Mouse (Mus musculus) G1E (cell line): ENCODE measurements around the gene Inf2. TPM values are rescaled to one million over a fixed set of nuclear protein-coding genes. Genes with fewer than 3 reads are reported as not detected.

Source experiments
- ATAC-seq: 2 replicates; pipeline ENCODE4 v1.8.0; 2016; ENCODE audit warnings: mild to moderate bottlenecking; ENCODE audit not compliant: insufficient number of reproducible peaks, poor library complexity, low FRiP score, severe bottlenecking; ENCODE audit errors: extremely low read depth
- DNase-seq: peaks from one replicate; pipeline ENCODE4 v3.0.0; 2012; ENCODE audit warnings: low spot score
- H3K27me3 ChIP-seq: 2 replicates; pipeline ENCODE4 v1.6.1; 2012; ENCODE audit warnings: mild to moderate bottlenecking, low read length, inconsistent platforms; ENCODE audit not compliant: insufficient read depth
- H3K36me3 ChIP-seq: replicated peaks from 2 replicates; pipeline ENCODE3; 2012; ENCODE audit warnings: mild to moderate bottlenecking, inconsistent platforms
- H3K4me1 ChIP-seq: 2 replicates; pipeline ENCODE4 v1.6.1; 2012; ENCODE audit warnings: low read depth, low read length, inconsistent platforms, mixed read lengths; ENCODE audit not compliant: insufficient read depth
- H3K4me3 ChIP-seq: 2 replicates; pipeline ENCODE4 v1.5.1; 2012; ENCODE audit warnings: low read depth, mild to moderate bottlenecking, inconsistent platforms, low read length, moderate library complexity, mixed read lengths
- H3K9me3 ChIP-seq: replicated peaks from 2 replicates; pipeline ENCODE4 v1.6.1; 2012; ENCODE audit warnings: inconsistent platforms
- CTCF ChIP-seq: IDR thresholded peaks from 2 replicates; pipeline ENCODE4 v1.5.1; 2012; ENCODE audit warnings: low read depth, low read length, inconsistent platforms, mixed read lengths
- GATA1 ChIP-seq: IDR thresholded peaks from 2 replicates; pipeline ENCODE4 v1.6.1; 2012; ENCODE audit warnings: borderline replicate concordance, low read length, inconsistent platforms, mixed read lengths
- GATA2 ChIP-seq: IDR thresholded peaks from 2 replicates; pipeline ENCODE4 v1.6.1; 2012; ENCODE audit warnings: low read depth, low read length, inconsistent platforms, borderline replicate concordance
- POLR2AphosphoS5 ChIP-seq: IDR thresholded peaks from 2 replicates; pipeline ENCODE4 v1.6.1; 2012; ENCODE audit warnings: low read depth, low read length, inconsistent platforms; ENCODE audit not compliant: insufficient replicate concordance
- TAL1 ChIP-seq: conservative IDR thresholded peaks from 2 replicates; pipeline ENCODE4 v1.6.1; 2012; ENCODE audit warnings: low read depth, low read length, inconsistent platforms, mixed read lengths
- polyA plus RNA-seq: library from polyadenylated mRNA; stranded (reverse); fragments of >175 nt; gene quantifications from 2 replicates; pipeline ENCODE4 v1.2.3, GENCODE M21; 2012
- total RNA-seq, 2 experiments: library from RNA; stranded (forward) in 1 of 2; stranded (reverse) in 1 of 2; fragments of 200-1000 nt in 1 of 2; fragments of >200 nt in 1 of 2; fragmentation: Nextera tagmentation in 1 of 2; gene quantifications; 2 replicates each; pipeline ENCODE4 v1.2.3; 2014 to 2017

Gene Inf2
- total and polyA plus RNA-seq, 3 experiments: 2.3 to 26.0 (median 5.4) TPM

DNA sequence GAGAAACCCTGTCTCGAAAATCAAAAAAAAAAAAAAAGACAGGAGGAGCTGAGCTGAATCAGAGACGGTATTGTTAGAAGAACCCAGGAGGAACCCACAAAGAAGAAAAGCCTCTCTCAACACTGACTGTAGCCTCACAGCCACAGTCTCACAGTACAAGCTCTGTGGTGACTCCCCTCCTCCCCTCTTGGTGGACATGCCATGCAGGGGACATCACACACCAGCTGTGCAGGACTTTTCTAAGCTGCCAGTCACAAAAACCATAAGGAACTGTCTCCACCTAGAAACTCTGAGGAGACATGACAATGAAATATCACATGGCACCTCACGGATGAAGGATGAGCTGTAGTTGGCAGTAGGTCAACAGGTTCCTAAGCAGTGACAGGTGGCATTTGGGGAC is 27.4 kb upstream of the Inf2 start:
- Histone ChIP-seq H3K4me3 (no peak overlapping the region), H3K27me3 (peaks cover 26% of the 10 kb centered on the region), H3K36me3 (no peaks in the 10 kb centered on the region), H3K9me3 (no peaks in the 10 kb centered on the region), H3K4me1 (peaks cover 2% of the 10 kb centered on the region; the same call in 1 of the 2 replicates)
- no peak for DNase-seq
- TF ChIP-seq TAL1 (no peak), CTCF (no peak), GATA2 (no peak), POLR2AphosphoS5 (no peak), GATA1 (no peak)
- no peak for ATAC-seq

DNA sequence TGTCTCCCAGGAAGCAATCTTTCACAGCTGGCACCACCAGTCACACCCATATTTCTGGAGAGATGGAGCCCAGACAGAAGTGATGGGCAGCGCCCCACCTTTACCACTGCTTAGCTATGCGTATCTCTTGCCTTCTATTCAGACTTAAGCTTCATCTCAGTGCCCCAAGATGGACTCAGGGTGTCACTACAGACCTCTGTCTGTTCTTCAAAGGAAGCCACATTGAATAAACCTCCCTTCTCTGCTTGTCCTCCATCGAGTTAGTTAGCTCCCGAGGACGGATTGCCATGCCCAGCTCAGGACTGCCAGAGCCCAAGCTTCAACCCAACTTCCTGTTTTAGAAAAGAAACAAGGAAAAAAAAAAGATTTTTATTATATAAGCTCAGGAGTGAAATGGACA is 26.1 kb upstream of the Inf2 start:
- DNase-seq (no peak), ATAC-seq (no peak)
- no peaks in the 10 kb centered on the region for H3K9me3 ChIP-seq
- TF ChIP-seq GATA2 (no peak), TAL1 (no peak), POLR2AphosphoS5 (no peak), CTCF (no peak), GATA1 (no peak)
- peaks cover 31% of the 10 kb centered on the region for H3K27me3 ChIP-seq
- H3K4me3 ChIP-seq: no peak overlapping the region
- H3K36me3 ChIP-seq: no peaks in the 10 kb centered on the region
- peaks cover 2% of the 10 kb centered on the region; the same call in 1 of the 2 replicates for H3K4me1 ChIP-seq

DNA sequence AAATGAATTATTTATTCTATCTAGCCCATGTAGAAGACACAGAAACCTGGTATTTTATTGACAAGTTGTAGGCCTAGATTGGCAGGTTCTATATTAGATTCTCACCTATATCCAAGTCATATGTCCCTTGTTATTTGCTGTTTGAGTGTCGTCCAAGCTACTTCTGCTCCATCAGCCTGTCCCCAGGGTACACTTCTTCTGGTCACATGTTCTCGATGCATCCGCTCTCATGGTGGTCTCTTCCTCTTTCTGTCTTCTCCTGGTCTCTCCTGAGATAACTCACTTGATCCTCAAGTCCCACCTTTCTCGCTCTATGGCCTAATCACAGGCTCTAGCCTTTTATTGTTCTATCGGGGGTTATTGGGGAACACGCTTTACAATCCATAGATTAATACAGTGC is 25.6 kb upstream of the Inf2 start:
- Histone ChIP-seq H3K4me3 (no peak overlapping the region), H3K36me3 (no peaks in the 10 kb centered on the region), H3K4me1 (peaks cover 2% of the 10 kb centered on the region; the same call in 1 of the 2 replicates), H3K27me3 (peaks cover 34% of the 10 kb centered on the region), H3K9me3 (no peaks in the 10 kb centered on the region)
- TF ChIP-seq CTCF: no peak
- TF ChIP-seq GATA1: no peak
- no peak for TF ChIP-seq POLR2AphosphoS5
- DNase-seq (no peak), ATAC-seq (no peak)

DNA sequence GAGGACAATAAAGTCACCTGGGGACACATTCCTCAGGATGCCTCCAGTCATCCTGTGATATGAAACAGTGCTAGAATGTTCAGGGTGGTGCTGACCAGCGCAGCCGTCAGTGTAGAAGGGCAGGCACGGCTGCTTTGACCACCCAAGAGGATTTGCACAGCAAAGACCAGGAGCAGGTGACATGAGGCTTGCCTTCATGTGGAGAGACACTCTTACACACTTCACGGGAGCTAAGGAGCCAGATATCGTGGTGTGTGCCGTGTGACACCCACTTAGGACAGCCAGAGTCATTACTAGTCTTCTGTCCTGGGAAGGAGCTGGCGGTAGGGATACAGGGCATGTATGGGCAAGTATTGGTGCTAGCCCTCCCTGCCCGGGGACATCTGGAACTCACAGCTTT is 18.4 kb upstream of the Inf2 start:
- no peak for ATAC-seq
- Histone ChIP-seq H3K4me3 (no peak overlapping the region), H3K4me1 (peaks cover 3% of the 10 kb centered on the region; the same call in 1 of the 2 replicates)

DNA sequence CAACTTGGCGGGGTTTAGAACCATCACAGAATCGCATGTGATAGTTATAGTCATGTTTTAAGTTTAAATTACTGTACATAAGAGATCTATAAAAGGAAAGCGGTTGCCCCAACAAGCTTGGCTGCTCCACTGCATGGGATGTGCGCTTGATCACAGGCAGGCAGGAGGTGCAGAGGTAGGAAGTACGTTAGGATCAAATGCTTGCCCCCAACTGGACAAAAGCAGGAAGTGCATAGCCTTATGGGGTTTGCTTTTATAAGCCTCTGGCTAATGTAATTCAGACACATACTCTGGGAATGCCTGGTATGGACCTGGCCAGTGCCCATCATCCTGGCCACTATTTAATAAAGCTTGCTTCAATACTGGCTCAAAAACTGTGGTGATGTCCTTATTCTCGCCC is 17.5 kb upstream of the Inf2 start:
- H3K4me1 ChIP-seq: peaks cover 3% of the 10 kb centered on the region; the same call in 1 of the 2 replicates
- peak; percentile 28; the same call in 1 of the 2 replicates for TF ChIP-seq CTCF
- no peak for TF ChIP-seq GATA2
- peak; percentile 41; the same call in 1 of the 2 replicates for ATAC-seq

More for the DNA sequence above, 18.4 kb upstream of the Inf2 start:
- Histone ChIP-seq H3K9me3 (no peaks in the 10 kb centered on the region), H3K27me3 (peaks cover 33% of the 10 kb centered on the region), H3K36me3 (no peaks in the 10 kb centered on the region)
- TF ChIP-seq GATA2 (no peak), CTCF (no peak), GATA1 (no peak), POLR2AphosphoS5 (no peak), TAL1 (no peak)
- no peak for DNase-seq

DNA sequence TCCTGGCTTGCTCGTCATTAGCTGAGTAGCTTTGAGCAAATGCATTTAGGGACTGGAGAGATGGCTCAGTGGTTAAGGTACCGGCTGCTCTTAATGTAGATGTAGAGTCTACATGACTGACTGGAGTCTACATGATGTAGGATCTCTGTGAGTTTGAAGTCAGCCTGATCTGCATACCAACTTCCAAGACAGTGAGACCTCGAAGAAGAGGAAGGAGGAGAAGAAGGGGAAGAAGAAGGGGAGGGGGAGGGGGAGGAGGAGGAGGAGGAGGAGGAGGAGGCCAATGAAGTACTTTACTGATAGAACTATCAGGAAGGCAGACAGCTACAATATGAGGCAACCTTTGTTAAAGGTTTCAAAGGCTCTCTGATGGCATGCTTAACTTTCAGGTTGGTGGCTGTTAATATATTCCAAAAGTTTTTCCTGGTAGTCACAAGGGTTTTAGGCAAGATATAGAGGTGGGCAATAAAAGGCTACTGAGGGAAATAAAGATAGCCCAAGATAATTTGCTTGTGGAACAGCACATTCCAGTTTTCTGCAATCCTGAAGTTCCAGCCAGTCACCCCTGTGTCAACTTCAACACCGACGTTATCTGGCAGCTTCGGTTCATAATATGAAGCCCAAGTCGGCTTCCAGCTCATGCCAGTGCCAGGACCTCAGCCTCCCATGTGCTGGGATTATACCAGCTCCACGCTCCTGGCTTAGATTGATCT is 13.2 kb upstream of the Inf2 start:
- H3K4me3 ChIP-seq: no peak overlapping the region
- ATAC-seq (no peak), DNase-seq (no peak)
- no peaks in the 10 kb centered on the region for H3K36me3 ChIP-seq
- H3K9me3 ChIP-seq: no peaks in the 10 kb centered on the region
- H3K4me1 ChIP-seq: peaks cover 4% of the 10 kb centered on the region; the same call in 1 of the 2 replicates
- TF ChIP-seq TAL1 (no peak), CTCF (no peak), GATA1 (no peak), GATA2 (no peak), POLR2AphosphoS5 (no peak)
- peaks cover 46% of the 10 kb centered on the region for H3K27me3 ChIP-seq

More for the DNA sequence above, 17.5 kb upstream of the Inf2 start:
- Histone ChIP-seq H3K9me3 (no peaks in the 10 kb centered on the region), H3K27me3 (peaks cover 39% of the 10 kb centered on the region), H3K4me3 (no peak overlapping the region), H3K36me3 (no peaks in the 10 kb centered on the region)
- DNase-seq: no peak
